Mouse (Mus musculus) embryonic facial prominence, embryonic 14.5 days (tissue): ENCODE data around the gene Ccdc124. TPM values are rescaled to one million over a fixed set of nuclear protein-coding genes. Genes with fewer than 3 reads are reported as not detected.
"Not testable (repeated sequence)": the region's sequence is repeated elsewhere in the genome, so short reads cannot be mapped to it uniquely, and the experiment has no call there.

ENCODE experiments used
- ATAC-seq: fragments of 200-750 bp; cut with Nextera tagmentation; 2 replicates; pipeline ENCODE4 v1.8.0; 2017; ENCODE audit warnings: low read depth, moderate number of reproducible peaks, moderate TSS enrichment
- DNase-seq: peaks from one replicate; pipeline ENCODE4 v3.0.0-alpha.2; 2015; ENCODE audit warnings: low spot score
- H3K27ac ChIP-seq: fragments of 300-500 bp; sonication (generic); replicated peaks from 2 replicates; pipeline ENCODE4 v1.5.1; 2014; ENCODE audit warnings: low read depth, mild to moderate bottlenecking, low read length, moderate library complexity
- H3K27me3 ChIP-seq: fragments of 300-500 bp; sonication (generic); replicated peaks from 2 replicates; pipeline ENCODE4 v1.6.1; 2014; ENCODE audit warnings: low read length; ENCODE audit not compliant: control insufficient read depth, insufficient read depth
- H3K36me3 ChIP-seq: fragments of 300-500 bp; sonication (generic); 2 replicates; pipeline ENCODE4 v1.6.1; 2014; ENCODE audit warnings: low read length, mixed read lengths; ENCODE audit not compliant: control insufficient read depth, insufficient read depth
- H3K4me1 ChIP-seq: fragments of 300-500 bp; sonication (generic); 2 replicates; pipeline ENCODE4 v1.6.1; 2014; ENCODE audit warnings: antibody characterized with exemption, low read length; ENCODE audit not compliant: control insufficient read depth, insufficient read depth
- H3K4me2 ChIP-seq: fragments of 300-500 bp; sonication (generic); 2 replicates; pipeline ENCODE4 v1.6.1; 2014; ENCODE audit warnings: low read depth, mild to moderate bottlenecking, low read length, moderate library complexity, mixed read lengths
- H3K4me3 ChIP-seq: fragments of 300-500 bp; sonication (generic); 2 replicates; pipeline ENCODE4 v1.5.1; 2014; ENCODE audit warnings: low read depth, mild to moderate bottlenecking, low read length
- H3K9ac ChIP-seq: fragments of 300-500 bp; sonication (generic); 2 replicates; pipeline ENCODE4 v1.6.1; 2014; ENCODE audit warnings: low read depth, mild to moderate bottlenecking, low read length, moderate library complexity, mixed read lengths
- H3K9me3 ChIP-seq: fragments of 300-500 bp; sonication (generic); 2 replicates; pipeline ENCODE4 v1.6.1; 2016; ENCODE audit warnings: low read length; ENCODE audit not compliant: control insufficient read depth
- WGBS: fragments of 180-500 bp; shearing (Covaris S2); extraction: QIAGEN DNeasy Blood & Tissue Kit; methylation state at CpG from one replicate; pipeline ENCODE4 v1.1.7; 2014; 5-methylcytosine and 5-hydroxymethylcytosine counted together
- polyA plus RNA-seq: library from polyadenylated mRNA; unstranded; fragments of >200 nt; fragmentation: Nextera tagmentation; extraction: Ambion mirVana; gene quantifications from 2 replicates; pipeline ENCODE4 v1.2.1, GENCODE M21; 2014

Ccdc124 gene
- polyA plus RNA-seq, 1 experiment from 2014 or later: 87.1 TPM

- Histone ChIP-seq H3K4me2 (no peak overlapping the region), H3K27me3 (no peaks in the 10 kb centered on the region), H3K9ac (peak overlapping the region; percentile 25; the same call in 1 of the 2 replicates), H3K4me1 (no peaks in the 10 kb centered on the region), H3K9me3 (no peaks in the 10 kb centered on the region), H3K27ac (no peak overlapping the region), H3K36me3 (0 out of 2 replicates have a peak, but pooled peaks cover 12% of the 10 kb centered on the region), H3K4me3 (no peak overlapping the region)
- ATAC-seq (no peak), DNase-seq (no peak)
- WGBS: 55% methylated on average over 11 of the region's 15 CpGs
Measured at GRCm38 (mm10) chr8:70833520-70833919, 40.2 kb downstream of the Ccdc124 start.

GRCm38 (mm10) chr8:70833018-70833482 is 40.7 kb downstream of the Ccdc124 start:
- ATAC-seq: no peak
- no peak overlapping the region for H3K4me2 ChIP-seq
- no peaks in the 10 kb centered on the region for H3K9me3 ChIP-seq
- no peaks in the 10 kb centered on the region for H3K4me1 ChIP-seq
- H3K27ac ChIP-seq: no peak overlapping the region
- peak overlapping the region; percentile 25; the same call in 1 of the 2 replicates for H3K9ac ChIP-seq
- 49% methylated on average over 9 of the region's 9 CpGs for WGBS
- 0 out of 2 replicates have a peak, but pooled peaks cover 12% of the 10 kb centered on the region for H3K36me3 ChIP-seq
- H3K27me3 ChIP-seq: no peaks in the 10 kb centered on the region
- no peak for DNase-seq
- H3K4me3 ChIP-seq: no peak overlapping the region

- WGBS: 56% methylated on average over 11 of the region's 11 CpGs
- ATAC-seq (no peak), DNase-seq (no peak)
- no peak overlapping the region for H3K4me3 ChIP-seq
- no peaks in the 10 kb centered on the region for H3K4me1 ChIP-seq
- no peaks in the 10 kb centered on the region for H3K27me3 ChIP-seq
- H3K4me2 ChIP-seq: no peak overlapping the region
- H3K27ac ChIP-seq: no peak overlapping the region
- H3K36me3 ChIP-seq: 0 out of 2 replicates have a peak, but pooled peaks cover 12% of the 10 kb centered on the region
- no peak overlapping the region for H3K9ac ChIP-seq
- H3K9me3 ChIP-seq: no peaks in the 10 kb centered on the region
Measured at GRCm38 (mm10) chr8:70832371-70832770, 41.4 kb downstream of the Ccdc124 start.

- Histone ChIP-seq H3K4me2 (no peak overlapping the region), H3K27ac (no peak overlapping the region), H3K4me3 (no peak overlapping the region), H3K4me1 (no peaks in the 10 kb centered on the region), H3K27me3 (no peaks in the 10 kb centered on the region), H3K36me3 (0 out of 2 replicates have a peak, but pooled peaks cover 12% of the 10 kb centered on the region), H3K9ac (no peak overlapping the region), H3K9me3 (peaks cover 5% of the 10 kb centered on the region; the same call in 1 of the 2 replicates)
- DNase-seq (no peak), ATAC-seq (no peak)
- WGBS: 83% methylated on average over 8 of the region's 8 CpGs
Measured at GRCm38 (mm10) chr8:70831517-70831916, 42.2 kb downstream of the Ccdc124 start.

- DNase-seq (no peak), ATAC-seq (no peak)
Measured at GRCm38 (mm10) chr8:70827796-70828195, 45.9 kb downstream of the Ccdc124 start.

GRCm38 (mm10) chr8:70827010-70827409 is 46.7 kb downstream of the Ccdc124 start:
- Histone ChIP-seq H3K4me3 (no peak overlapping the region), H3K27me3 (no peaks in the 10 kb centered on the region), H3K27ac (no peak overlapping the region), H3K9ac (no peak overlapping the region), H3K4me2 (no peak overlapping the region), H3K9me3 (peaks cover 5% of the 10 kb centered on the region; the same call in 1 of the 2 replicates), H3K36me3 (no peaks in the 10 kb centered on the region), H3K4me1 (no peaks in the 10 kb centered on the region)
- no peak for DNase-seq
- ATAC-seq: no peak
- 98% methylated on average over 2 of the region's 2 CpGs for WGBS

More at GRCm38 (mm10) chr8:70827796-70828195, 45.9 kb downstream of the Ccdc124 start:
- 89% methylated on average over 1 of the region's 1 CpGs for WGBS
- Histone ChIP-seq H3K36me3 (no peaks in the 10 kb centered on the region), H3K4me2 (no peak overlapping the region), H3K27me3 (no peaks in the 10 kb centered on the region), H3K9me3 (peaks cover 5% of the 10 kb centered on the region; the same call in 1 of the 2 replicates), H3K4me1 (no peaks in the 10 kb centered on the region), H3K4me3 (no peak overlapping the region), H3K27ac (no peak overlapping the region), H3K9ac (no peak overlapping the region)

- H3K36me3 ChIP-seq: no peaks in the 10 kb centered on the region
- H3K4me2 ChIP-seq: no peak overlapping the region
- no peak overlapping the region for H3K27ac ChIP-seq
- WGBS: 78% methylated on average over 8 of the region's 8 CpGs
- H3K9me3 ChIP-seq: peaks cover 5% of the 10 kb centered on the region; the same call in 1 of the 2 replicates
- DNase-seq (no peak), ATAC-seq (no peak)
- H3K9ac ChIP-seq: no peak overlapping the region
- no peaks in the 10 kb centered on the region for H3K4me1 ChIP-seq
- H3K27me3 ChIP-seq: no peaks in the 10 kb centered on the region
- no peak overlapping the region for H3K4me3 ChIP-seq
Measured at GRCm38 (mm10) chr8:70825816-70826215, 47.9 kb downstream of the Ccdc124 start.

- 79% methylated on average over 7 of the region's 7 CpGs for WGBS
Measured at GRCm38 (mm10) chr8:70823802-70824201, 49.9 kb downstream of the Ccdc124 start.

GRCm38 (mm10) chr8:70822594-70822993 is 51.1 kb downstream of the Ccdc124 start:
- not testable (repeated sequence) for DNase-seq, H3K36me3 ChIP-seq, H3K4me3 ChIP-seq, H3K9ac ChIP-seq, H3K27me3 ChIP-seq, H3K4me1 ChIP-seq, ATAC-seq, H3K27ac ChIP-seq, H3K4me2 ChIP-seq
- H3K9me3 ChIP-seq: peaks cover 21% of the 10 kb centered on the region; the same call in 1 of the 2 replicates
- WGBS: 82% methylated on average over 3 of the region's 3 CpGs

More at GRCm38 (mm10) chr8:70823802-70824201, 49.9 kb downstream of the Ccdc124 start:
- Histone ChIP-seq H3K4me3 (no peak overlapping the region), H3K4me2 (no peak overlapping the region), H3K4me1 (no peaks in the 10 kb centered on the region), H3K36me3 (no peaks in the 10 kb centered on the region), H3K27ac (no peak overlapping the region), H3K9me3 (peaks cover 15% of the 10 kb centered on the region; the same call in 1 of the 2 replicates), H3K27me3 (no peaks in the 10 kb centered on the region), H3K9ac (no peak overlapping the region)
- no peak for DNase-seq
- ATAC-seq: no peak
